Mouse (Mus musculus) heart, embryonic 11.5 days (tissue): ENCODE data around the gene Tnfsf9. TPM values are rescaled to one million over a fixed set of nuclear protein-coding genes. Genes with fewer than 3 reads are reported as not detected.

Source experiments
- ATAC-seq: fragments of 200-750 bp; cut with Nextera tagmentation; replicated peaks from 2 replicates; pipeline ENCODE4 v1.8.0; 2017; ENCODE audit warnings: moderate library complexity; ENCODE audit not compliant: insufficient number of reproducible peaks, low FRiP score, low TSS enrichment
- H3K27ac ChIP-seq: fragments of 300-500 bp; sonication (generic); 2 replicates; pipeline ENCODE4 v1.5.1; 2014; ENCODE audit warnings: mild to moderate bottlenecking, low read depth, low read length
- H3K27me3 ChIP-seq: fragments of 300-500 bp; sonication (generic); 2 replicates; pipeline ENCODE4 v1.6.1; 2014; ENCODE audit warnings: mild to moderate bottlenecking, low read length, mixed read lengths; ENCODE audit not compliant: control insufficient read depth, insufficient read depth
- H3K36me3 ChIP-seq: fragments of 300-500 bp; sonication (generic); 2 replicates; pipeline ENCODE4 v1.6.1; 2014; ENCODE audit warnings: mild to moderate bottlenecking, low read length, moderate library complexity, mixed read lengths; ENCODE audit not compliant: control insufficient read depth, insufficient read depth
- H3K4me1 ChIP-seq: fragments of 300-500 bp; sonication (generic); 2 replicates; pipeline ENCODE4 v1.6.1; 2014; ENCODE audit warnings: low read length; ENCODE audit not compliant: control insufficient read depth, insufficient read depth
- H3K4me2 ChIP-seq: fragments of 300-500 bp; sonication (generic); 2 replicates; pipeline ENCODE4 v1.6.1; 2014; ENCODE audit warnings: mild to moderate bottlenecking, moderate library complexity
- H3K4me3 ChIP-seq: fragments of 300-500 bp; sonication (generic); 2 replicates; pipeline ENCODE4 v1.5.1; 2014; ENCODE audit warnings: low read depth, low read length
- H3K9ac ChIP-seq: fragments of 300-500 bp; sonication (generic); 2 replicates; pipeline ENCODE4 v1.6.1; 2014; ENCODE audit warnings: mild to moderate bottlenecking, low read depth, low read length, moderate library complexity
- H3K9me3 ChIP-seq: fragments of 300-500 bp; sonication (generic); replicated peaks from 2 replicates; pipeline ENCODE4 v1.6.1; 2016; ENCODE audit warnings: low read length; ENCODE audit not compliant: control insufficient read depth
- WGBS: fragments of 180-500 bp; shearing (Covaris S2); extraction: QIAGEN DNeasy Blood & Tissue Kit; methylation state at CpG from one replicate; pipeline ENCODE4 v1.1.7; 2014; ENCODE audit not compliant: insufficient replicate concordance; 5-methylcytosine and 5-hydroxymethylcytosine counted together
- polyA plus RNA-seq: library from polyadenylated mRNA; unstranded; fragments of >200 nt; fragmentation: Nextera tagmentation; extraction: Ambion mirVana; gene quantifications from 2 replicates; pipeline ENCODE4 v1.2.1, GENCODE M21; 2014

The Tnfsf9 gene
- polyA plus RNA-seq, 1 experiment from 2014 or later, result 6.7 TPM

- H3K27me3 ChIP-seq, result peaks cover 2% of the 10 kb centered on the region; the same call in 1 of the 2 replicates
- H3K9ac ChIP-seq, result no peak overlapping the region
- H3K4me3 ChIP-seq, result no peak overlapping the region
- H3K36me3 ChIP-seq, result no peaks in the 10 kb centered on the region
- no peak overlapping the region for H3K27ac ChIP-seq
- ATAC-seq, result no peak
- no peak overlapping the region for H3K4me2 ChIP-seq
- 80% methylated on average over 3 of the region's 3 CpGs for WGBS
- H3K4me1 ChIP-seq, result no peaks in the 10 kb centered on the region
- no peaks in the 10 kb centered on the region for H3K9me3 ChIP-seq
These were observed 30.5 kb downstream of the Tnfsf9 start for GRCm38 (mm10) chr17:57135635-57136034.

- Histone ChIP-seq H3K9me3 (no peaks in the 10 kb centered on the region), H3K9ac (no peak overlapping the region), H3K27ac (no peak overlapping the region), H3K4me2 (no peak overlapping the region), H3K36me3 (no peaks in the 10 kb centered on the region), H3K27me3 (peaks cover 2% of the 10 kb centered on the region; the same call in 1 of the 2 replicates), H3K4me3 (no peak overlapping the region), H3K4me1 (no peaks in the 10 kb centered on the region)
- WGBS, result 76% methylated on average over 4 of the region's 4 CpGs
- ATAC-seq, result no peak
These were observed 33.6 kb downstream of the Tnfsf9 start for GRCm38 (mm10) chr17:57138676-57139075.

- Histone ChIP-seq H3K4me3 (no peak overlapping the region), H3K9ac (no peak overlapping the region)
- 71% methylated on average over 3 of the region's 3 CpGs for WGBS
These were observed 34.6 kb downstream of the Tnfsf9 start for GRCm38 (mm10) chr17:57139708-57140107.

GRCm38 (mm10) chr17:57143704-57144103, 38.6 kb downstream of the Tnfsf9 start:
- ATAC-seq, result no peak
- no peak overlapping the region for H3K27ac ChIP-seq
- 79% methylated on average over 3 of the region's 3 CpGs for WGBS

More at GRCm38 (mm10) chr17:57139708-57140107, 34.6 kb downstream of the Tnfsf9 start:
- Histone ChIP-seq H3K27ac (no peak overlapping the region), H3K27me3 (peaks cover 2% of the 10 kb centered on the region; the same call in 1 of the 2 replicates), H3K4me2 (no peak overlapping the region), H3K36me3 (no peaks in the 10 kb centered on the region), H3K9me3 (no peaks in the 10 kb centered on the region), H3K4me1 (no peaks in the 10 kb centered on the region)
- no peak for ATAC-seq

GRCm38 (mm10) chr17:57145115-57145514, 40.0 kb downstream of the Tnfsf9 start:
- Histone ChIP-seq H3K9ac (no peak overlapping the region), H3K4me2 (no peak overlapping the region), H3K27me3 (peaks cover 36% of the 10 kb centered on the region), H3K9me3 (no peaks in the 10 kb centered on the region), H3K36me3 (no peaks in the 10 kb centered on the region), H3K4me3 (no peak overlapping the region), H3K27ac (no peak overlapping the region), H3K4me1 (no peaks in the 10 kb centered on the region)
- no peak for ATAC-seq
- WGBS, result 39% methylated on average over 1 of the region's 1 CpGs

More at GRCm38 (mm10) chr17:57143704-57144103, 38.6 kb downstream of the Tnfsf9 start:
- H3K36me3 ChIP-seq, result no peaks in the 10 kb centered on the region
- no peaks in the 10 kb centered on the region for H3K4me1 ChIP-seq
- no peak overlapping the region for H3K4me3 ChIP-seq
- no peak overlapping the region for H3K9ac ChIP-seq
- H3K9me3 ChIP-seq, result no peaks in the 10 kb centered on the region
- no peak overlapping the region for H3K4me2 ChIP-seq
- peaks cover 22% of the 10 kb centered on the region for H3K27me3 ChIP-seq

GRCm38 (mm10) chr17:57148343-57148742, 43.2 kb downstream of the Tnfsf9 start:
- 53% methylated on average over 4 of the region's 4 CpGs for WGBS
- Histone ChIP-seq H3K36me3 (no peaks in the 10 kb centered on the region), H3K4me3 (no peak overlapping the region), H3K27ac (no peak overlapping the region), H3K9ac (no peak overlapping the region), H3K4me1 (no peaks in the 10 kb centered on the region), H3K4me2 (no peak overlapping the region), H3K9me3 (no peaks in the 10 kb centered on the region), H3K27me3 (peaks cover 41% of the 10 kb centered on the region)
- ATAC-seq, result no peak

- H3K4me3 ChIP-seq, result peak within 1 kb of the TSS; percentile 46
- no peaks in the 10 kb centered on the region for H3K4me1 ChIP-seq
- H3K4me2 ChIP-seq, result peak within 1 kb of the TSS; percentile 65
- no peak for ATAC-seq
- H3K27me3 ChIP-seq, result peaks cover 41% of the 10 kb centered on the region
- H3K36me3 ChIP-seq, result no peaks in the 10 kb centered on the region
- 4% methylated on average over 39 of the region's 39 CpGs for WGBS
- H3K9me3 ChIP-seq, result no peaks in the 10 kb centered on the region
- H3K27ac ChIP-seq, result no peak within 1 kb of the TSS
- H3K9ac ChIP-seq, result peak within 1 kb of the TSS; percentile 54; the same call in 1 of the 2 replicates
These were observed 44.1 kb downstream of the Tnfsf9 start, which contains the start of gene Cd70 for GRCm38 (mm10) chr17:57148994-57149803. Gene Cd70 (minus strand): TSS chr17:57149777.

- no peak overlapping the region for H3K4me3 ChIP-seq
- H3K27me3 ChIP-seq, result peaks cover 27% of the 10 kb centered on the region
- no peak overlapping the region for H3K9ac ChIP-seq
- H3K4me2 ChIP-seq, result no peak overlapping the region
- 84% methylated on average over 6 of the region's 6 CpGs for WGBS
- no peak overlapping the region for H3K27ac ChIP-seq
- ATAC-seq, result no peak
- no peaks in the 10 kb centered on the region for H3K4me1 ChIP-seq
- no peaks in the 10 kb centered on the region for H3K36me3 ChIP-seq
- H3K9me3 ChIP-seq, result no peaks in the 10 kb centered on the region
These were observed 47.9 kb downstream of the Tnfsf9 start for GRCm38 (mm10) chr17:57153006-57153405.
